Mouse (Mus musculus): ENCODE data around the gene E2f8. TPM values are rescaled to one million over a fixed set of nuclear protein-coding genes. Genes with fewer than 3 reads are reported as not detected.

E2f8 gene
- polyA plus RNA-seq, 1 experiment from 2014 or later = 14.6 TPM

- Histone ChIP-seq H3K9me3 (ENCODE audit: control insufficient read depth, low read length) (no peaks in the 10 kb centered on the region), H3K27me3 (ENCODE audit: control insufficient read depth, insufficient read depth, low read length) (no peaks in the 10 kb centered on the region), H3K9ac (ENCODE audit: low read length) (no peak overlapping the region), H3K4me3 (ENCODE audit: low read depth, low read length) (no peak overlapping the region), H3K4me2 (ENCODE audit: low read depth, severe bottlenecking) (no peak overlapping the region), H3K36me3 (ENCODE audit: control insufficient read depth, insufficient read depth, low read length) (no peaks in the 10 kb centered on the region), H3K27ac (replicated peaks; ENCODE audit: low read depth, low read length) (no peak overlapping the region; the same call in 1 of the 2 replicates), H3K4me1 (ENCODE audit: control insufficient read depth, insufficient read depth, low read length) (no peaks in the 10 kb centered on the region)
- DNase-seq (ENCODE audit: low spot score) (peak; percentile 59), ATAC-seq (ENCODE audit: insufficient number of reproducible peaks, low FRiP score, low TSS enrichment, low read depth) (peak; percentile 89)
- WGBS = 62% methylated on average over 12 of the region's 12 CpGs
Observed at GRCm38 (mm10) chr7:48845213-48845973, 36.0 kb downstream of the E2f8 start.

GRCm38 (mm10) chr7:48843541-48843940 is 37.9 kb downstream of the E2f8 start:
- H3K4me3 ChIP-seq (ENCODE audit: low read depth, low read length) = no peak overlapping the region

GRCm38 (mm10) chr7:48842353-48842752 is 39.0 kb downstream of the E2f8 start:
- no peaks in the 10 kb centered on the region for H3K36me3 ChIP-seq (ENCODE audit: control insufficient read depth, insufficient read depth, low read length)
- H3K9me3 ChIP-seq (ENCODE audit: control insufficient read depth, low read length) = no peaks in the 10 kb centered on the region
- H3K27me3 ChIP-seq (ENCODE audit: control insufficient read depth, insufficient read depth, low read length) = no peaks in the 10 kb centered on the region
- no peak overlapping the region for H3K9ac ChIP-seq (ENCODE audit: low read length)
- no peak for ATAC-seq (ENCODE audit: insufficient number of reproducible peaks, low FRiP score, low TSS enrichment, low read depth)
- no peak overlapping the region for H3K4me2 ChIP-seq (ENCODE audit: low read depth, severe bottlenecking)
- no peak overlapping the region for H3K4me3 ChIP-seq (ENCODE audit: low read depth, low read length)
- no peaks in the 10 kb centered on the region for H3K4me1 ChIP-seq (ENCODE audit: control insufficient read depth, insufficient read depth, low read length)
- no peak for DNase-seq (ENCODE audit: low spot score)
- no peak overlapping the region for H3K27ac ChIP-seq (replicated peaks; ENCODE audit: low read depth, low read length)
- WGBS = 82% methylated on average over 3 of the region's 3 CpGs

More at GRCm38 (mm10) chr7:48843541-48843940, 37.9 kb downstream of the E2f8 start:
- no peak overlapping the region for H3K27ac ChIP-seq (replicated peaks; ENCODE audit: low read depth, low read length)
- no peaks in the 10 kb centered on the region for H3K4me1 ChIP-seq (ENCODE audit: control insufficient read depth, insufficient read depth, low read length)
- no peak overlapping the region for H3K4me2 ChIP-seq (ENCODE audit: low read depth, severe bottlenecking)
- H3K27me3 ChIP-seq (ENCODE audit: control insufficient read depth, insufficient read depth, low read length) = no peaks in the 10 kb centered on the region
- H3K9me3 ChIP-seq (ENCODE audit: control insufficient read depth, low read length) = no peaks in the 10 kb centered on the region
- no peaks in the 10 kb centered on the region for H3K36me3 ChIP-seq (ENCODE audit: control insufficient read depth, insufficient read depth, low read length)
- ATAC-seq (ENCODE audit: insufficient number of reproducible peaks, low FRiP score, low TSS enrichment, low read depth) (no peak), DNase-seq (ENCODE audit: low spot score) (no peak)
- 92% methylated on average over 5 of the region's 5 CpGs for WGBS
- no peak overlapping the region for H3K9ac ChIP-seq (ENCODE audit: low read length)

GRCm38 (mm10) chr7:48841538-48841937 is 39.9 kb downstream of the E2f8 start:
- no peak overlapping the region for H3K4me2 ChIP-seq (ENCODE audit: low read depth, severe bottlenecking)
- no peak overlapping the region for H3K4me3 ChIP-seq (ENCODE audit: low read depth, low read length)
- H3K9me3 ChIP-seq (ENCODE audit: control insufficient read depth, low read length) = no peaks in the 10 kb centered on the region
- no peak for DNase-seq (ENCODE audit: low spot score)
- no peak overlapping the region for H3K9ac ChIP-seq (ENCODE audit: low read length)
- H3K27me3 ChIP-seq (ENCODE audit: control insufficient read depth, insufficient read depth, low read length) = no peaks in the 10 kb centered on the region
- ATAC-seq (ENCODE audit: insufficient number of reproducible peaks, low FRiP score, low TSS enrichment, low read depth) = no peak
- no peaks in the 10 kb centered on the region for H3K36me3 ChIP-seq (ENCODE audit: control insufficient read depth, insufficient read depth, low read length)
- 74% methylated on average over 4 of the region's 4 CpGs for WGBS
- no peak overlapping the region for H3K27ac ChIP-seq (replicated peaks; ENCODE audit: low read depth, low read length)
- H3K4me1 ChIP-seq (ENCODE audit: control insufficient read depth, insufficient read depth, low read length) = no peaks in the 10 kb centered on the region

GRCm38 (mm10) chr7:48840545-48840944 is 40.9 kb downstream of the E2f8 start:
- Histone ChIP-seq H3K4me3 (ENCODE audit: low read depth, low read length) (no peak overlapping the region), H3K9ac (ENCODE audit: low read length) (no peak overlapping the region), H3K27me3 (ENCODE audit: control insufficient read depth, insufficient read depth, low read length) (no peaks in the 10 kb centered on the region), H3K4me2 (ENCODE audit: low read depth, severe bottlenecking) (no peak overlapping the region), H3K4me1 (ENCODE audit: control insufficient read depth, insufficient read depth, low read length) (no peaks in the 10 kb centered on the region), H3K36me3 (ENCODE audit: control insufficient read depth, insufficient read depth, low read length) (no peaks in the 10 kb centered on the region), H3K9me3 (ENCODE audit: control insufficient read depth, low read length) (no peaks in the 10 kb centered on the region), H3K27ac (replicated peaks; ENCODE audit: low read depth, low read length) (no peak overlapping the region)
- WGBS = 83% methylated on average over 2 of the region's 2 CpGs
- DNase-seq (ENCODE audit: low spot score) (no peak), ATAC-seq (ENCODE audit: insufficient number of reproducible peaks, low FRiP score, low TSS enrichment, low read depth) (no peak)

- H3K4me3 ChIP-seq (ENCODE audit: low read depth, low read length) = no peak overlapping the region
- no peaks in the 10 kb centered on the region for H3K36me3 ChIP-seq (ENCODE audit: control insufficient read depth, insufficient read depth, low read length)
- no peaks in the 10 kb centered on the region for H3K9me3 ChIP-seq (ENCODE audit: control insufficient read depth, low read length)
- ATAC-seq (ENCODE audit: insufficient number of reproducible peaks, low FRiP score, low TSS enrichment, low read depth) = no peak
- H3K9ac ChIP-seq (ENCODE audit: low read length) = no peak overlapping the region
- no peaks in the 10 kb centered on the region for H3K27me3 ChIP-seq (ENCODE audit: control insufficient read depth, insufficient read depth, low read length)
- 64% methylated on average over 2 of the region's 2 CpGs for WGBS
- H3K27ac ChIP-seq (replicated peaks; ENCODE audit: low read depth, low read length) = no peak overlapping the region
- H3K4me1 ChIP-seq (ENCODE audit: control insufficient read depth, insufficient read depth, low read length) = no peaks in the 10 kb centered on the region
- no peak overlapping the region for H3K4me2 ChIP-seq (ENCODE audit: low read depth, severe bottlenecking)
- no peak for DNase-seq (ENCODE audit: low spot score)
Observed at GRCm38 (mm10) chr7:48838434-48838833, 43.0 kb downstream of the E2f8 start.

GRCm38 (mm10) chr7:48836949-48837348 is 44.4 kb downstream of the E2f8 start:
- H3K4me1 ChIP-seq (ENCODE audit: control insufficient read depth, insufficient read depth, low read length) = no peaks in the 10 kb centered on the region
- no peak for ATAC-seq (ENCODE audit: insufficient number of reproducible peaks, low FRiP score, low TSS enrichment, low read depth)
- H3K27ac ChIP-seq (replicated peaks; ENCODE audit: low read depth, low read length) = no peak overlapping the region
- no peak overlapping the region for H3K9ac ChIP-seq (ENCODE audit: low read length)
- no peak overlapping the region for H3K4me3 ChIP-seq (ENCODE audit: low read depth, low read length)
- no peaks in the 10 kb centered on the region for H3K36me3 ChIP-seq (ENCODE audit: control insufficient read depth, insufficient read depth, low read length)
- H3K27me3 ChIP-seq (ENCODE audit: control insufficient read depth, insufficient read depth, low read length) = no peaks in the 10 kb centered on the region
- H3K9me3 ChIP-seq (ENCODE audit: control insufficient read depth, low read length) = no peaks in the 10 kb centered on the region
- WGBS = 78% methylated on average over 6 of the region's 6 CpGs
- no peak for DNase-seq (ENCODE audit: low spot score)
- no peak overlapping the region for H3K4me2 ChIP-seq (ENCODE audit: low read depth, severe bottlenecking)

GRCm38 (mm10) chr7:48834989-48835626 is 46.3 kb downstream of the E2f8 start:
- H3K36me3 ChIP-seq (ENCODE audit: control insufficient read depth, insufficient read depth, low read length) = no peaks in the 10 kb centered on the region

More at GRCm38 (mm10) chr7:48834989-48835626, 46.3 kb downstream of the E2f8 start:
- Histone ChIP-seq H3K4me3 (ENCODE audit: low read depth, low read length) (no peak overlapping the region), H3K4me2 (ENCODE audit: low read depth, severe bottlenecking) (no peak overlapping the region), H3K27ac (replicated peaks; ENCODE audit: low read depth, low read length) (no peak overlapping the region), H3K4me1 (ENCODE audit: control insufficient read depth, insufficient read depth, low read length) (no peaks in the 10 kb centered on the region), H3K9me3 (ENCODE audit: control insufficient read depth, low read length) (no peaks in the 10 kb centered on the region), H3K9ac (ENCODE audit: low read length) (no peak overlapping the region), H3K27me3 (ENCODE audit: control insufficient read depth, insufficient read depth, low read length) (no peaks in the 10 kb centered on the region)
- no peak for ATAC-seq (ENCODE audit: insufficient number of reproducible peaks, low FRiP score, low TSS enrichment, low read depth)
- WGBS = 85% methylated on average over 12 of the region's 12 CpGs
- DNase-seq (ENCODE audit: low spot score) = no peak
